Mouse (Mus musculus) ES-CJ7 (cell line): Measurements from ENCODE around the gene Amph.

ENCODE experiments used
- DNase-seq: peaks from one replicate; pipeline ENCODE4 v3.0.0; 2011; ENCODE audit warnings: low read depth, low spot score

The Amph gene

DNA sequence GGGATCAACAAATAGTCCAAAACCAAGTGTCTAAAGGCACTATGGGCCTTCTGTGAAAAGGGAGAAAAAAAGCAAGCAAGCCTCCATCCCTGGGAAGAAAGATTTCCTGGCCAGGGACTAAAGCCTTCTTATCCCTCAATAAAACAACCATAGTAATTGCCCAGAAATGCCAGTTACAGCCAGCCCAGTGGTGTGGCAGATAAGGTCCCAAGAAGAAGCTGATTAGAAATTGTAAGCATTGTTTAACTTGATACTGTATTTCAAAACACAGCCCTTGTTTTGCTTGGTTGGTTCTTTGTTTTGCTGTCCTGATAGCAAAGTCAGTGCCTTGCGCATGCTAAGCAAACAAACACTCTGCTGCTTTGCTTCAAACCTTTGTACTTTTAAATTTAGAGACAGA lies 191.8 kb downstream of the Amph start:
- no peak for DNase-seq

DNA sequence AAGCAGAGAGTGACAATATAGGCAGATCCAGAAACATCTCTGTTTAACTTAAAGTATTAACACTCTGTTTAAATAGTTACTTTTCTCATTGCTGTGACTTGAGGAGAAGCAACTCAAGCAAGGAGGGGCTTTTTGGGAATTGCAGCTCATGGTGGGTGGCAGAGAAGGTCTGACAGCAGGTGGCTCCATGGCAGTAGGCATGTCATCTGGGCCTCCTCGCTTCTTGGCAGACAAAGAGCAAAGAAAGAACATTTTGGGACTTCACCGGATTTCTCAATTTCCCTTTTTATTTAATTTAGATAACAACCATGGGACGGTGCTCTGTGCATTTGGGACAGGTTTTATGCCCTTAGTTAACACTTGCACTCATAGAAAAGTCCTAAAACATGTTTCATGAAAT lies 195.8 kb downstream of the Amph start:
- no peak for DNase-seq

DNA sequence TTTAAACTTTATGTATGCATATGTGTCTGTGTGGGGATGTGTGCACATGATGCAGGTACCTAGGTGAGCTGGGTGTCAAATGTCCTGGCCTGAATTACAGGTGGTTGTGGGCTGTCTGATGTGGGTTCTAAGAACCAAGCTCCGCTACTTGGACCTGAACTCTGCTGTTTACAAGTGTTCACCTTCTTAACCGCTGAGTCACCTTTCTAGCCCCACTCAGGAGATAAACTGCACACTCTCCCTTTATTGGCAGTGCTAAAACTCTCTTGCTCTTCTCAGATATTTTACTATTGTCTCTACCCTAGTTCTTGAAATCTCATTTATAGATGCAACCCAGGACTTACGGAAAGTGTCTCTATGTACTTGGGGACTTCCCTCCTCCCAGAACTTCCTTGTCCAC lies 199.5 kb downstream of the Amph start:
- DNase-seq, result no peak

DNA sequence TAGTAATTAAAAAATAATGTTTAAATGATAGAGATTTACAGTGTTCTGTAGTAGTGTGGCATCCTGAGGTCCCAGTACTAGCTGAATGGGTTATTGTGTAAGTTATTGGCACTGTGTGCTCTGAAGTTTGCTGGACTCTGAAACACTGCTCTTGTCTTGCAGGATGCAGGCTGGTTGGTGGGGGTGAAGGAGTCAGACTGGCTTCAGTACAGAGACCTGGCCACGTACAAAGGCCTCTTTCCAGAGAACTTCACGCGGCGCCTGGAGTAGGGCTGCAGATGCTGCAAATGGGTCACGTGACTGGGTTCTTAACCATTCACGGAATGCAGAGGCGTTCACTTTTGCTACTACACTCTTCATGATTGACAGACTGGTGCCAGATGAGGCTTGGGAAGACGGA lies 201.6 kb downstream of the Amph start:
- no peak for DNase-seq

DNA sequence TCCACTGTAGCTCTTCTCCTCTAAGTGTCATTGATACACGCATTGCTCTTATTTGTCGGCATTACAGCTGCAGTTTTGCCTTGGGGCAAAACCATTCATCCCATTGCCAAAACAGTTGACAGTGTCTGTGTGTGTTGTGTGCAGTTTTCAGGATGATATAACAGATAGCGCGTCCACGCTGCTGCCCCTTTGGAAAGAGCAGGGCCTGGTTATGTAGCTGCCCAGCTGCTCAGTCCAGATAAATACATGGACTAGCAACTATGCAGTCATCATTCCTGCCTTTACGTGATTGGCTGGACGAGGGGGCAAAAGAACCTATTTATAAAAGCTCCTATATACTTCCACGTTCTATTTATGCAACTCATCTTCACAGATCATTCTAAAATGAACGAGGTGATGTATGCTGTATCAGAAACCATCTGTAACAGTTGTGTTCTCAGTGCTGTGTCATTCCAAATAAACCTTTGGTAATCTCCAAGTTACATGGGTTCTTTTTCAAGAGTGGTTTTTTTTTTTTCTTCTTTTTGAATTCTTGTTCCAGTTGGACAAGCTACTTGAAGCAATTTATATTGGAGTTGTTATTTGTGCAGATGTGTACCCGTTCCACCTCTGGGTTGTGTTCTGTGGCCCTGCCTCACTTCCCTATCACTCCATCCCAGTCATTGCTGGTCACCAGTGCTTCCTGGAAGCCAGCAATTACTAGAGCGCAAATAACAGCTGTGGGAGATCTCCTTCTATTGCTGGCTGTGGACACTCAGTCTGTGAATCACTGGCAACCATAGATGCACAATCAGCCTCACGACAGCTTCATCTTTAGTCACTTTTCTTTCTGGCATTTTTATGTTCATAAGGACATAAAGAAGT lies 202.7 kb downstream of the Amph start:
- DNase-seq, result no peak

DNA sequence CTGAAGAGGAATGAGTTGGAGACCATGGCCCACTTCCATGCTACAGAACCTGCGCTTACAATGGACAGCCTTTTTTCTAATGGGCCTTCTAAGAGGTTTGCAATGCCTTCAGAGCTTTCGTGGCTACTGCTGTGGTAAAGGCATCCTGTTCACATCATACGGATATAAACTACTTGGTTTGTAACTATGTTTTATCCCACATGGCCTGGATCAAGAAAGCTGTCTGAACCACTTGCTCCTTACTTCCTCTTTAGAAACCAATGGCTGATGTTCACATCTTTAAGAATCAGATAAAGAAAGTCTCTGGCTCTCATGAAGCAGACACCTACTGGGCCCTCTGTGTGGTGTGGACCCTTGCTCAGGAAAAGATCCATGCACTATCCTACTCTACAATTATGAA lies 204.1 kb downstream of the Amph start:
- no peak for DNase-seq

DNA sequence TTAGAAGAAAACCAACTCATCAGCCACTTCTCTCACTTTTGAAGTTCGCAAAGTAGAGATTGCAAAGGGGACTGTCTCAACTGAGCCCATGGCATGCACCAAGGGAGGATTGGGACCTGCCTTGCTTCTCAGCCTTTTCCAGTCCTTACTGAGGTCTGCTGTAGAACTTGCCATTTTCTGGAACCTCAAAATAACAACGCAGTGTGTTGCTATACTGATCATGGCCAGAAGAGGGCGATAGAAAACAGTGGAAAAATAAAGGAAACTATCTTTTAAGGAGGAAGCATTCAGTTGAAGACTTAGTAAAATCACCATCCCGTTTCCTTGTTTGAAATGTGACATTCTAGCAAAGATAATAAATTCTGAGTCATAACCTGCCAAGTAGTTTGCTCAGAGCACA lies 210.5 kb downstream of the Amph start:
- DNase-seq, result peak; percentile 35

DNA sequence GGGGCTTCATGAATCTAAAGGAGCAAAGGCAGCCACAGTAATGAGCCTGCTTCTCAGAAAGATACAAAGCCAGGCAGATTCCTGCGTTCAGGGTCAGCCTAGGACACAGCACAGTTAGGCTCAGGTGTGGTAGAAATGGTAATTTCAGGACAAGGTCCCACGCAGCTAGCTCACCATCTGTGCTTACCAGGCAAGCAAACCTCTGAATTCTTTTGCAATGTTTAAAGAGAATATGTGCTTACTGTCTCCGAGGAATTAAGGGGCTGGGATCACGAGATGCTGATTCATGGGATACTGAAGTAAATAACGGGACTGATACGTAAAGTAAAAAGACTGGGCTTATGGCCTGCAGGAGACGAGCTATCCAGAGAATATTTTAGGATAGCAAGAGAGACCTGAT lies 212.6 kb downstream of the Amph start:
- DNase-seq, result no peak

DNA sequence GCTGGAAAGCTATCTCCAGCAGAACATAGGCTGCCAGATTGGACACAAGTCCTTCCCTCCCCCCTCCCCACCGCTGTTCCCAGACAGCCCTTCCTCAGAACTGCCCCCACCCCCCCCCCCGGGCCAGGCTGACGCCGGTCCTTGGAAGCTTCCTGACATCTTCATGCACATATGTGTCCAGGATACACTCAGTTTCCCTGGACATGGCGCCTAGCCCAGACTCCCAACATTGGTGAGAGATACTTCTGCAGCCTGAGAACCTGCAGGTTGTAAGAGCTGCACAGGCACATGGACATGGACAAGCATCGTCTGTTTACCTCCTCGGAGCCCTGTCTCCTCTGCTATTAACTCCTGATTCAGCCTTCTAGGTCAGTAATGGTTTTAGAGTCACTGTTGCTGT lies 213.1 kb downstream of the Amph start:
- DNase-seq, result no peak

DNA sequence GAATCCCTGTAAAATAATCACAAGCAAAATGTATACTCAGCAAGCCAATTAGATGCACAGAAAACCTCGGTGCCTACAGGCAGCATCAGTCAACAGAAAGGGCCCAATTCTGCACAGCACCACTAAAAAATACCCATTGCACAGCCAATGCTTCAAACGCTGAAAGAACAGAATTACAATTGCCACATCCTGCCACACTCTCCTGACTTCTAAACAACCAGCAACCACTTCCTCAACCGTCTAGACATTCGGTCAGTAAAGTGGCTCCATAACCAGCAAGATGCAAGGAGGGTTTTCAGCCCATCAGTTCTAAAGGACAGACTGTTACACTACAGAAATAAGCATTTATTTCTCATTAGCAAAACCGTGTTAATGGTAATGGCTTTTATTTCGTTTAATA lies 214.1 kb downstream of the Amph start:
- no peak for DNase-seq

DNA sequence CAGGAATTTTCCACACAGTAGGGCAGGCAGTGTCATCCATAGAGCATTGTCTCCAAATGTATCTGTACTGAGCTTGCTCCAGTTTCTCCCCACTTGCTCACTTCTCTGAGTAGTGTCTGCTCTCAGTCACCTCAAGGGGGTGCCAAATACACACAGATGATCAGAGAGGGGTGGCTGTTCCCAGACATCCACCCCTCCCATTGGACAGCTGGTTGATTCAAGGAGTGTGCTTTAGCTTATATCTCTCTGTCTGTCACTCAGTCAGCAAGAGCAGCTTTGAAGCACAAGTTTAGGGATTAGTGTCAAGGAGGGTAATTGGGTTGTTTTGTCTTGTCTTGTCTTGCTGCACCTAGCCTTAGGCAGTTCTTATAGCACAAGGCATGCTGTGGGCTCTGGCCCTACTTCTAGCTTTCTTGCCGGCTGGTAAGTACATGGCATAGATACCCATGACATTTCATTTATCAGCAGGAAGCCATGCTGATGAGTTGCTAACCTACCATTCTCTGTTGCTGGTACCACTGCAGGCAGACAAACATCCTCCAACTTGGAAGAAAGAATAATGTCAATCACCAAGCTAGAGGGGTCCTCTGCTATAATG lies 229.8 kb downstream of the Amph start:
- peak; percentile 53 for DNase-seq

DNA sequence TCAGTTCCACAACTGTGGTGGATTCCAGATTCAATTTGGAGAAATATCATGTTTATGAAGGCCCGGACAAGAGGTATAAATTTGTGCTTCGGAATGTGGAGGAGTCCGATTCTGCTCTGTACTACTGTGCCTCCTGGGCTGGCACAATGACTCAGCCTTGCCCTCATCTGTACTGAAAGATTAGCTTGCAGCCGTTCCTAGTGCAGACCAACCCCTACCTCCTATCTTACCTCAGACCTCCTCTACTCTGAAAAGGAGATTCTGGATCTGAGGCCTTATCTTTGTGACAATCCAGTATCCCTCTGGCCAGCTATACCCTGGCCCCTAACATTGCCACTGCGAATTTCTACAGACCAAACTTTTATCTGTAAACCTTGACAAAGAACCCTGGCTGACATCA lies 230.3 kb downstream of the Amph start:
- DNase-seq, result no peak

DNA sequence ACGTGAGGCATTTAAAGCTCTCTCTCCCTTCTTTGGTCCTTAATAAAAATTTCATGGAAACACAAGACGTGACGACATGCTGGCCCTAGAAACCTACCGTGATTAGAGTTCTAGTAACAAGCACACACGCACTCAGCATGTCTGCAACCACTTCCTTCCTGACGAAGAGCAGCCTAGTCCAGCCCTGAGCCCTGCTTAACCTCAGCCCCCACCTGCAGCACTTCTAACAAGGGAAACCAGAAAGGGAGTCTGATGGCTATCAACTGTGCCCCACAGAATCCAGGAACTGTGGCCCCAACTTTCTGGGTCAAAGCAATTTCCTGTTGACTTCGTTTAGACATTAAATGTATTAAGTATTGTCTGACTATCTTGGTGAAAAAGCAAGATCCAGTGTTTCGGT lies 234.3 kb downstream of the Amph start:
- no peak for DNase-seq

DNA sequence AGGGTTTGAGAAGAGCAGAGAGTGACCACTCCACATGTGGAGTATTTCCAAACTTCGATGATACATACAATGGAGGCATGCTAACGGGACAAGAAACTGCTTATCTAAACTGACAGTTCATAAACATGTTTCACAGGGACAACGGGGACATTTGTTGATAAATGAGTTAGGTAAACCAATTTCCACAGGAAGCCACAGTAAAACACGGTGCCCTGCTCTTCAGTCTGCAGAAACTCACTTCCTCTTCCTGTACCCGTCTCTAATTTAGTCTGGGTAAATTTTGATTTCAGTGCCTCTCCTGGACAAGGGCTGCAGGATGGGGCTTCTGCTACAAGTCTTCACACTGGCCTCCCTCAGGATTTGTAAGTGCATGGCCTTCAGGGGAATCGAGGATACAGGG lies 242.0 kb downstream of the Amph start:
- DNase-seq, result no peak

DNA sequence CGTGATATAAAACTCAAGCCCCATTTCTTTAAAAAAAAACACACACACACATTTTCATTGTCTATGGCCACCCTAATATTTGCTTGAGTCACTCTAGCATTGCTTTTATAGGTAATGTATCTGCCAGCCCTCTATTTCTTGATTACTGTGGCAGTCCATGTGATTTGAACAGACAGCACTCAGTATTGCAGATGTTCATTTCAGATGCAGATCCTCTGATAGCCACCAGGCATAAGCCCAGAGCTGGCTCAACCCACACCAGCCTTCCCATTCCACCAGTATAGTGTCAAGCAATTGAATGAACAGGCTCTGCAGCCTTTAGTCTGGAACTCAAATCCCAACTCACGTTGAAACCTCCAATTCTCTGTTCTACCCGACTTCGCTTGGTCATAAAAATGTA lies 246.8 kb downstream of the Amph start:
- DNase-seq, result no peak

DNA sequence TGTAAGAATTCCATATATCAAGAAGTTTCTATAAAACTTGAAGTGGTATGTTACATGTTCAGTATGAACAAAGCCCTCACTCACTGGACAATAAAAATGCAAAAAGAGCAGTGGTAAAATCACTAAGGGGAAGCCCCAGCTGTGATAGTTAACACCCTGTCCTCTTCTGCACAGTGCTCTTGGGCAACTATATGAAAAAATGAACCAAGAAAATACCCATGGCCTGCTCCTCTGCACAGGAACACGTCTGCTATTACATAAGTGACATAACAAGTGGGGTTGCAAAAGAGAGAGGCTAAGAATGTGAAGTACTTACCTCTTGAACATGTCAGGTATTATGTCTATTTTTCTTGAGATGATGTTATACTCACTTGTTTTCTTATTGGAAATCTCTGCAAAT lies 247.5 kb downstream of the Amph start:
- DNase-seq, result no peak
